Mouse (Mus musculus) midbrain, embryonic 14.5 days (tissue): ENCODE results near the gene Olfr313. TPM values are rescaled to one million over a fixed set of nuclear protein-coding genes. Genes with fewer than 3 reads are reported as not detected.
"Not testable (repeated sequence)": the region's sequence is repeated elsewhere in the genome, so short reads cannot be mapped to it uniquely, and the experiment has no call there.

Experiments used
- ATAC-seq: fragments of 200-750 bp; cut with Nextera tagmentation; 2 replicates; pipeline ENCODE4 v1.8.0; 2017; ENCODE audit warnings: moderate number of reproducible peaks, moderate library complexity; ENCODE audit not compliant: low FRiP score, low TSS enrichment
- DNase-seq: peaks from one replicate; pipeline ENCODE4 v3.0.0-alpha.2; 2015
- H3K27ac ChIP-seq: fragments of 300-500 bp; sonication (generic); replicated peaks from 2 replicates; pipeline ENCODE4 v1.5.1; 2014; ENCODE audit warnings: mild to moderate bottlenecking, low read depth, low read length, moderate library complexity
- H3K27me3 ChIP-seq: fragments of 300-500 bp; sonication (generic); 2 replicates; pipeline ENCODE4 v1.6.1; 2014; ENCODE audit warnings: low read length, control low read depth, mixed read lengths; ENCODE audit not compliant: control insufficient read depth, insufficient read depth
- H3K36me3 ChIP-seq: fragments of 300-500 bp; sonication (generic); 2 replicates; pipeline ENCODE4 v1.6.1; 2014; ENCODE audit warnings: low read length, control low read depth; ENCODE audit not compliant: control insufficient read depth, insufficient read depth
- H3K4me1 ChIP-seq: fragments of 300-500 bp; sonication (generic); 2 replicates; pipeline ENCODE4 v1.6.1; 2014; ENCODE audit warnings: mild to moderate bottlenecking, antibody characterized with exemption, low read length, control low read depth; ENCODE audit not compliant: control insufficient read depth, insufficient read depth
- H3K4me2 ChIP-seq: fragments of 300-500 bp; sonication (generic); 2 replicates; pipeline ENCODE4 v1.6.1; 2014; ENCODE audit warnings: mild to moderate bottlenecking, low read length, moderate library complexity
- H3K4me3 ChIP-seq: fragments of 300-500 bp; sonication (generic); replicated peaks from 2 replicates; pipeline ENCODE4 v1.5.1; 2014; ENCODE audit warnings: low read depth, low read length
- H3K9ac ChIP-seq: fragments of 300-500 bp; sonication (generic); replicated peaks from 2 replicates; pipeline ENCODE4 v1.6.1; 2014; ENCODE audit warnings: mild to moderate bottlenecking, low read length, moderate library complexity
- H3K9me3 ChIP-seq: fragments of 300-500 bp; sonication (generic); 2 replicates; pipeline ENCODE4 v1.6.1; 2016; ENCODE audit warnings: low read length, control low read depth, mixed read lengths; ENCODE audit not compliant: control insufficient read depth
- WGBS: fragments of 180-500 bp; shearing (Covaris S2); extraction: QIAGEN DNeasy Blood & Tissue Kit; methylation state at CpG from one replicate; pipeline ENCODE4 v1.1.7; 2014; 5-methylcytosine and 5-hydroxymethylcytosine counted together
- polyA plus RNA-seq: library from polyadenylated mRNA; unstranded; fragments of >200 nt; fragmentation: Nextera tagmentation; extraction: Ambion mirVana; gene quantifications from 2 replicates; pipeline ENCODE4 v1.2.1, GENCODE M21; 2014

Olfr313 gene
- polyA plus RNA-seq, 1 experiment from 2014 or later = not detected

DNA sequence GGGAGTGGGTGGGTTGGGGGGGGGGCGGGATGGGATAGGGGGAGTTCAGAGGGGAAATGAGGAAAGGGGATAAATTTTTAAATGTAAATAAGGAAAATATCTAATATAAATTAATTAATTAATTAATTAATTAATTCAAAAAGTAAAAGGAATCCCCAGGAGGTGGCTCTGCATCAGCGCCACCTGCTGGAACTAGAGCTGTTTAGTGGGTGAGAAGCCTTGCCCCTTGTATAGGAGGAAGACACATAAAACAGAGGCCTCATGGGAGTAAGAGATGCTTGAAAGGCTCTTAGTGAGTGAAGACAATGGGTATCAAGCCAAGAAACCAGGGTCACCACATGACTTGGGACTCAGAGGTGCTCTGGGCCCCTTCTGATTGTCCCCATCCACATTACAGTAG, 18.9 kb upstream of the Olfr313 start:
- ATAC-seq (no peak), DNase-seq (no peak)
- Histone ChIP-seq H3K27ac (no peak overlapping the region), H3K4me3 (no peak overlapping the region), H3K4me2 (no peak overlapping the region), H3K9ac (no peak overlapping the region), H3K9me3 (no peaks in the 10 kb centered on the region), H3K36me3 (no peaks in the 10 kb centered on the region), H3K4me1 (no peaks in the 10 kb centered on the region), H3K27me3 (no peaks in the 10 kb centered on the region)
- 91% methylated on average over 2 of the region's 2 CpGs for WGBS

DNA sequence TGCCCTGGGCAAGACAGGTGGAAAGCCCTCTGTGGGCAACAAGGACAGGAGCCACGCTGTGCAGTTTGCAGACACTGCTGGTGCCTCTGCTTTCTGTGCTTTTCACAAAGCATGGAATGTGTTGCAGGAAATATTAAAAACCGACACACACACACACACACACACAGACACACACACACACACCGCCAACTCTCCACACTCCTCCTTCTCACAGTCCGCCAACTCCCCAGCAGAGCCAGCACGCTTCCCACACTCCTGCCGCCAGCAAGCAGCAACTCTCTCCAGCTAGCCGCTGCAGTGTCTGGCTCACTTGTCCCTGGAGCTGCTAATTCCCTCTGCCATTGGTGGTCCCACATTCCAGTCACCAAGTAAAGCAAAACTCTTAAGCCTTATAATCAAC, 17.9 kb upstream of the Olfr313 start:
- Histone ChIP-seq H3K36me3 (no peaks in the 10 kb centered on the region), H3K4me1 (peaks cover 9% of the 10 kb centered on the region), H3K9me3 (no peaks in the 10 kb centered on the region), H3K9ac (no peak overlapping the region), H3K27me3 (no peaks in the 10 kb centered on the region), H3K4me2 (no peak overlapping the region), H3K4me3 (no peak overlapping the region), H3K27ac (no peak overlapping the region)
- ATAC-seq (no peak), DNase-seq (no peak)
- 71% methylated on average over 7 of the region's 7 CpGs for WGBS

DNA sequence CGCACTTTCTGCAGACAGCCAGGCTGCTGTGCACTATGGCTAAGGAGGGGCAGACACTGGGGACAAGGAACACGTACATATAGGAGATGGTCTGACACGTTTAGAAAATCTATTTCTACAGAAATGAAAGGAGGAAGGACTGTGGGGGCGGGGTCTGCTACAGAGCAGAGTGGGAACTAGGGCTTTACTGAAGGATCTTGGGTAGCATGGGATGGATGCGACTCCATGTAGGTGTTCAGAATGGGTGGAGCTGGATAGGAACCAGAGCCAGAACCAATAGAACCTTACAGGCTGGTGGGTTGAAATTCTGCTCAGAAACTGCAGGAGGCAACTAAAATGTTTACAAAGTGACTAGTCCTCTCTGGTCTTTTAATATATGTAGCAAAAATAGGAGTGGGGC, 15.1 kb upstream of the Olfr313 start:
- DNase-seq = no peak
- WGBS = 86% methylated on average over 5 of the region's 5 CpGs
- no peak for ATAC-seq
- Histone ChIP-seq H3K27me3 (no peaks in the 10 kb centered on the region), H3K9ac (no peak overlapping the region), H3K9me3 (no peaks in the 10 kb centered on the region), H3K4me2 (no peak overlapping the region), H3K4me1 (peaks cover 11% of the 10 kb centered on the region), H3K27ac (no peak overlapping the region), H3K36me3 (no peaks in the 10 kb centered on the region), H3K4me3 (no peak overlapping the region)

DNA sequence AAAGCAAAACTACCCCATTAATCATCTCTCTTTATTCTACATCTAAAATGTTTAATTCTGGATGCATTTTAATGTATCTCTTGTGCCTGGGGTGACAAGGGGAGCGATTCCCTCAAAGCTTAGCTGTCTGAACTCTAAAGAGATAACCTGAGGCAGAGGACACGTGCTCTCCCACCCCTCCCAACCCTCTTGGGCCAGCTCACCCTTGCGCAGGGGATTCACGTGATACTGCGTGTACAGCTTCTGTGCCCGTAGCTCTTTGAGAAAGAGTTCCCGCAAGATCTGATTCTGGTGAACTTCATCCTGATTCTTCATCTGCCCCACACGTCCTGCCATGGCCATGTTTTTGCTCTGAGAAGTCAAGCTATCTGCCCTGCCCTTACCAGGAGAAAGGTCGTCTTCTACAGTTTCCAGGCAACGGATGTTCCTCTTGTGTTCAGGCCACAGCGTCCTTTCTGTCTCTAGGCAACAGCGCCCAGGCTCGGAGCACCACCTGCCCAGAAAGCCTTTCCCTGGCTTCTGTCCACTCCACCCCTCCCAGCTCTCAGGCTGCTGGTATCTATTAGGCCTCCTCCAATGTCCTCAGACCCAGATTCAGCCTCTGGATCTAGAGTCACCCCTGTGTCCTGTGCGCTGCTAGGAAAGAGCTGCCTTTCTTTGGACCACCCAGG, 13.1 kb upstream of the Olfr313 start, which contains the start of gene Fam183b:
Gene Fam183b, minus strand, starts transcription at position 403 of the 671 bp plus-strand sequence.
- 23% methylated on average over 14 of the region's 14 CpGs for WGBS
- H3K27me3 ChIP-seq = no peaks in the 10 kb centered on the region
- H3K4me3 ChIP-seq = no peak within 1 kb of the TSS
- 0 out of 2 replicates have a peak within 1 kb of the TSS, but pooled peaks have one; percentile 29 for H3K9ac ChIP-seq
- DNase-seq = peak; percentile 64
- no peaks in the 10 kb centered on the region for H3K36me3 ChIP-seq
- peaks cover 11% of the 10 kb centered on the region for H3K4me1 ChIP-seq
- no peak within 1 kb of the TSS for H3K27ac ChIP-seq
- ATAC-seq = no peak
- H3K4me2 ChIP-seq = peak within 1 kb of the TSS; percentile 42
- H3K9me3 ChIP-seq = no peaks in the 10 kb centered on the region

DNA sequence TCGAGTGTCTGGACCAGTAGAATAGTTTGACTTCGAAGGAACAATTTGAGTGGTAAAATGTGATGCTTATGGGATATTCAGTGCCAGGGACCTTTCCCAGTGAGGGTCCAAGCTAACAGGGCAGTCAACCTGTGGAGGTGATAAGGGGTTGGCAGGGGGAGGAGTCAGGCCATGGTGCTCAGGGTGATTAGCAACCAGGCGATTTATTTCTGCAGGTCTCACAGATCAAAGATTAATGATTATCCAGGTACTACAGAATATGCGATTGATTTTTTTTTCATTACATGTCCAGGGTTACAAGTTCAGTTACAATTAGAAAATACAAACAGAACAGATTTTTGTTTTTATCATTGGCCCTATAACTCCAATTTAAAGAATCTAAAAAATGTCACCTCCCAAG, 10.9 kb upstream of the Olfr313 start:
- 84% methylated on average over 4 of the region's 4 CpGs for WGBS
- no peaks in the 10 kb centered on the region for H3K9me3 ChIP-seq
- H3K36me3 ChIP-seq = no peaks in the 10 kb centered on the region
- H3K4me3 ChIP-seq = no peak overlapping the region
- DNase-seq = no peak
- no peak overlapping the region for H3K27ac ChIP-seq
- H3K9ac ChIP-seq = no peak overlapping the region
- H3K4me2 ChIP-seq = no peak overlapping the region
- H3K4me1 ChIP-seq = peaks cover 11% of the 10 kb centered on the region
- ATAC-seq = no peak
- no peaks in the 10 kb centered on the region for H3K27me3 ChIP-seq

DNA sequence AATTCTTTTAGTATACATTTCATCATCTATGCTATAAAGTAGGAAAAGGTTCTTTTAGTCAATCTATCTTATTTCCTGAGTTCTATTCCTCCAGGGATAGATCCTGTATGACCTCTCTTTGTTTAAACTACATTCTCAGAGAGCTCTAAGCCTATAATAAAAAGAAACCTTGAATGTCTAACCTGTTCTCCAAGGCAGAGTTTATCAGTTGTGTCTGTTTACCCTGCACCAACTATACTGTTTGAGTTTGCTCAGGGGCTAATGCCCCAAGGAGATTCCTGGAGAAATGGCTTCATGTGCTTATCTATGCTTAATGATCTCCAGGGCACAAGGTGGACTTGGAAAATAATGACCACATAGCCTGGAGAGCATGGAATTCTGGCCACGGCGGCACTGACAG, 10.4 kb upstream of the Olfr313 start:
- no peak overlapping the region for H3K9ac ChIP-seq
- ATAC-seq (no peak), DNase-seq (no peak)
- peaks cover 11% of the 10 kb centered on the region for H3K4me1 ChIP-seq
- no peak overlapping the region for H3K4me2 ChIP-seq
- H3K36me3 ChIP-seq = no peaks in the 10 kb centered on the region
- H3K27ac ChIP-seq = no peak overlapping the region
- no peak overlapping the region for H3K4me3 ChIP-seq
- WGBS = 84% methylated on average over 2 of the region's 2 CpGs
- no peaks in the 10 kb centered on the region for H3K9me3 ChIP-seq
- no peaks in the 10 kb centered on the region for H3K27me3 ChIP-seq

DNA sequence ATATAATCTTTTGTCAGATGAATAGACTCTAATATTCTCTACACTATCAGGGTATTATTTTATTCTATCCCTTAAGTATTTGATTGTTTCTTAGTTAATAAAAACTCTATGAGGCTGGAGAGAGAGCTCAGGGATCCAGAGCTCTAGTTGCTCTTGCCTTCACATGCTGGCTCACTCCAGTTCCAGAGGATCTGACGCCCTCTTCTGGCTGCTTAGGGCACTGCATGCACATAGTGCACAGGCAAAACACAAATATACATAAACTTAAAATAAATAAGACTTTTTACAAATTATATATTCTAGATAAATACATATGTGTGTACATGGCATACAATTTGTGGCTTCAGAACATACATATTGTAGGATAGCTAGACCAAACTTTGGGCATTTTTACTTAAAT, 2.8 kb upstream of the Olfr313 start:
- Histone ChIP-seq H3K4me1 (no peaks in the 10 kb centered on the region), H3K27ac (no peak overlapping the region), H3K4me3 (no peak overlapping the region), H3K36me3 (no peaks in the 10 kb centered on the region), H3K27me3 (no peaks in the 10 kb centered on the region), H3K9ac (no peak overlapping the region), H3K9me3 (no peaks in the 10 kb centered on the region), H3K4me2 (no peak overlapping the region)
- ATAC-seq (no peak), DNase-seq (no peak)
- WGBS = 3% methylated on average over 1 of the region's 1 CpGs

DNA sequence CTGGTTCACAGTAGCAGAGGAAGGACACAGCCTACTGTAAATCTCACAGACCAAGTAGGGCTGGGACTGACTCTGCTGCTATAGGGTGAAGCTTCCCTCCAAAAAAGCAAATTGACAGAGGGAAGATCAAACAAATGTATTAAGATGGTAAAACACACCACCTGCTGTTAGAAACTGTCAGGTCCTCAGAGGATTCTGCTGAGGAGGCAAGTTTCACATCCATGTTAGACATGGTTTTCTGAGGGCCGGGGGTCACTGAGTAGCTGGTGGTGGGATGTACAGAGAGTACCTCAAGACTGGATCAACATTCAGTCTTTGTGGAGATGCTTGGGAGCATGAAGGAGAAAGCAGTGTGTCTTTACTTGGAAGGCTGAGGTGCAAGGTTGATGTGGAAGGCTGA, 876 bp downstream of the Olfr313 start:
- H3K4me3 ChIP-seq = no peak overlapping the region
- DNase-seq = no peak
- no peak overlapping the region for H3K4me2 ChIP-seq
- H3K4me1 ChIP-seq = no peaks in the 10 kb centered on the region
- ATAC-seq = no peak
- no peak overlapping the region for H3K9ac ChIP-seq
- no peaks in the 10 kb centered on the region for H3K27me3 ChIP-seq
- no peaks in the 10 kb centered on the region for H3K9me3 ChIP-seq
- H3K27ac ChIP-seq = no peak overlapping the region
- no peaks in the 10 kb centered on the region for H3K36me3 ChIP-seq
- WGBS = 78% methylated on average over 1 of the region's 1 CpGs

DNA sequence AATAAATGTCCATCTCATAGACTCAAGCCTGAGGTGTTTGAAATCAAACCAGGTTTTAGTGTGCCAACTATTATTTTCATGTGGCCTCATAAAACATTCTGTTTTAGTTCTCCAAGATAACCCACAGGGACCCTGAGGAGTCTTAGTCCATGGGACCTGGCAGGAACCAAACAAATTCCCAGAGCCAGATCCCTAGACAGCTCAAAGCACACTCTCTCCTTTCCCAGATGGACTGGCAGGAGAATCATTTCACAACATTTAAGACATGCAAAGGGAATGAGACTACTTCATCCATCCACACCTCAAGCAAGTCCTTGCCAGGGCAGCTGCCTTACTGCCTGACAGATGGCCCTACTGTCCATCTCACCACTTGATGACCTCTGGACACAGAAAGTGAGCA, 14.1 kb downstream of the Olfr313 start, which contains the start of gene Olfr312:
Gene Olfr312, plus strand, starts transcription at position 301 of the 400 bp plus-strand sequence.
- not testable (repeated sequence) for H3K4me2 ChIP-seq, H3K9ac ChIP-seq, H3K4me1 ChIP-seq, H3K36me3 ChIP-seq, H3K27me3 ChIP-seq, H3K27ac ChIP-seq, ATAC-seq, H3K4me3 ChIP-seq, H3K9me3 ChIP-seq, DNase-seq
